Mouse (Mus musculus) midbrain, embryonic 15.5 days (tissue): ENCODE measurements around the gene Ctsq. TPM values are rescaled to one million over a fixed set of nuclear protein-coding genes. Genes with fewer than 3 reads are reported as not detected.
"Not testable (repeated sequence)": the region's sequence is repeated elsewhere in the genome, so short reads cannot be mapped to it uniquely, and the experiment has no call there.

Experiments
- ATAC-seq: fragments of 200-750 bp; cut with Nextera tagmentation; replicated peaks from 2 replicates; pipeline ENCODE4 v1.8.0; 2017; ENCODE audit warnings: moderate TSS enrichment
- H3K27ac ChIP-seq: fragments of 300-500 bp; sonication (generic); 2 replicates; pipeline ENCODE4 v1.5.1; 2015; ENCODE audit warnings: mild to moderate bottlenecking, inconsistent platforms
- H3K27me3 ChIP-seq: fragments of 300-500 bp; sonication (generic); replicated peaks from 2 replicates; pipeline ENCODE4 v1.6.1; 2015; ENCODE audit warnings: inconsistent platforms
- H3K36me3 ChIP-seq: fragments of 300-500 bp; sonication (generic); replicated peaks from 2 replicates; pipeline ENCODE4 v1.6.1; 2015; ENCODE audit warnings: inconsistent platforms
- H3K4me1 ChIP-seq: fragments of 300-500 bp; sonication (generic); 2 replicates; pipeline ENCODE4 v1.6.1; 2015; ENCODE audit warnings: inconsistent platforms
- H3K4me2 ChIP-seq: fragments of 300-500 bp; sonication (generic); 2 replicates; pipeline ENCODE4 v1.6.1; 2015; ENCODE audit warnings: inconsistent platforms, mild to moderate bottlenecking, moderate library complexity
- H3K4me3 ChIP-seq: fragments of 300-500 bp; sonication (generic); 2 replicates; pipeline ENCODE4 v1.5.1; 2015; ENCODE audit warnings: mild to moderate bottlenecking, inconsistent platforms
- H3K9ac ChIP-seq: fragments of 300-500 bp; sonication (generic); 2 replicates; pipeline ENCODE4 v1.6.1; 2015; ENCODE audit warnings: mild to moderate bottlenecking, inconsistent platforms
- H3K9me3 ChIP-seq: fragments of 300-500 bp; sonication (generic); 2 replicates; pipeline ENCODE4 v1.6.1; 2016; ENCODE audit warnings: inconsistent platforms
- WGBS: fragments of 180-500 bp; shearing (Covaris S2); methylation state at CpG from one replicate; pipeline ENCODE4 v1.1.7; 2015; ENCODE audit warnings: mixed read lengths; 5-methylcytosine and 5-hydroxymethylcytosine counted together
- polyA plus RNA-seq: library from polyadenylated mRNA; unstranded; fragments of >200 nt; fragmentation: Nextera tagmentation; extraction: Ambion mirVana; gene quantifications from 2 replicates; pipeline ENCODE4 v1.2.1, GENCODE M21; 2015

Ctsq gene
- polyA plus RNA-seq: not detected in 2 replicates

DNA sequence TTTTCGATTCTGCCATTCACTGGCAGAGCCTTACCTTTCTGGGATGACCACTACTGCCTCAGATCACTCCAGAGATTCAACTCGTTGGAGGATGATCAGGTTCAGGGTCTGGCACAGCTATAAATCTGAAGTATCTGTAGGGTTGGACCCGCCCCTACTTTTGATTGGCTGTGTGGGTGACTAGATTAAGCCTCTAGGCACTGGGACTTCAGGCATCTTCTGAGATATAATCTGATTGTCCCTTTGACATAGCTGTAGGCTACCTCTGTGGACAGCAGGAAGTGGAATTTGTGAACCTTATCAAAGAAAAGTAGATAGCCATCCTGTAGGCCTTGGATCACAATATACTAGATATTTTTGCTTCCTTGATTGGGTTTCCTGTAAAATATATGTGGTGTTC is at the start of gene Ctsq:
Ctsq (minus strand) TSS at position 101 of the 400 bp plus-strand sequence.
- Histone ChIP-seq H3K4me1 (no peaks in the 10 kb centered on the region), H3K4me3 (no peak within 1 kb of the TSS), H3K27me3 (no peaks in the 10 kb centered on the region), H3K27ac (no peak within 1 kb of the TSS), H3K9ac (no peak within 1 kb of the TSS), H3K4me2 (no peak within 1 kb of the TSS), H3K36me3 (no peaks in the 10 kb centered on the region), H3K9me3 (peaks cover 16% of the 10 kb centered on the region; the same call in 1 of the 2 replicates)
- WGBS: 63% methylated on average over 3 of the region's 3 CpGs
- ATAC-seq: no peak

GRCm38 (mm10) chr13:61022785-61023184 is 17.6 kb downstream of the Ctsq start:
- Histone ChIP-seq H3K36me3 (no peaks in the 10 kb centered on the region), H3K27me3 (no peaks in the 10 kb centered on the region), H3K27ac (no peak overlapping the region), H3K9ac (no peak overlapping the region), H3K4me3 (no peak overlapping the region), H3K4me1 (no peaks in the 10 kb centered on the region), H3K4me2 (no peak overlapping the region), H3K9me3 (peaks cover 18% of the 10 kb centered on the region)
- WGBS: 92% methylated on average over 3 of the region's 3 CpGs
- ATAC-seq: no peak

DNA sequence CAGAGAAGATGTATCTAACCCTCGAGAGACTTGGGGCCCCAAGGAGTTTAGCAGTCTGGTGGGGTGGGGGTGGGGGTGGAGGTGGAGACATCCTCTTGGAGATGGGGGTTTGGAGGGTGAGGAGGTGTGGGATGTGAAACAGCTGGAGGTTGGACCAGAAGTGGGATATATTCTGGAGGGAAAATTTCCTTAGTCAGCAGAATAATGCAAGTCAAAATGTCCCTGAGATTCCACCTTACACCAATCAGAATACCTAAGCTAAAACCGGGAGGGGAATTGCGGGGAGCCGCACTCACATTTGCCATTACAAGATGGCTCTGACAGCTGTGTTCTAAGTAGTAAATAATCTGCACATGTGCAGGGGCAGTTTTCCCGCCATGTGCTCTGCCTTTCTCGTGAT is 18.6 kb downstream of the Ctsq start:
- WGBS: 83% methylated on average over 4 of the region's 6 CpGs
- no peak overlapping the region for H3K27ac ChIP-seq

DNA sequence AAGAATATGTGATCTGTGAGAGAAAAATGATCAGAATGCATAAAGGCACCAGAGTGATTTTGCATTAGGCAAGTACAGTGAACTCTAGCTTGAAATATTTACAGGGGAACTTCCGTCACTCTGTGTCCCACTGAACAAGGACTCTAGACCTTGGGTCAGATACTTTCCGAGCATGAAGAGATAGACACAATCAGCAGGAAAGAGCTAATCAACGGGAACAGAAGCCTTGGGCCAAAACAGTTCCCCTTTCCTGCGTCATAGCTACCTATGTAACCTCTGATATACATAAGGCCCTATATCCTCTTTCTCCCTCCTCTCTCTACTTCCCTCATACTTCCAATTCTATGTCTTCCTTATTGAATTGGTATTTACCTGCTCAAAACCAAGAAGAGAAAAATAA is 30.3 kb downstream of the Ctsq start:
- Histone ChIP-seq H3K4me1 (no peaks in the 10 kb centered on the region), H3K36me3 (no peaks in the 10 kb centered on the region), H3K27me3 (no peaks in the 10 kb centered on the region), H3K4me3 (no peak overlapping the region), H3K9me3 (peaks cover 26% of the 10 kb centered on the region), H3K27ac (no peak overlapping the region), H3K9ac (no peak overlapping the region), H3K4me2 (no peak overlapping the region)
- 77% methylated on average over 4 of the region's 4 CpGs for WGBS
- no peak for ATAC-seq

More for the DNA sequence above, 18.6 kb downstream of the Ctsq start:
- Histone ChIP-seq H3K27me3 (no peaks in the 10 kb centered on the region), H3K36me3 (no peaks in the 10 kb centered on the region), H3K4me3 (no peak overlapping the region), H3K9me3 (peaks cover 22% of the 10 kb centered on the region), H3K9ac (no peak overlapping the region), H3K4me1 (no peaks in the 10 kb centered on the region), H3K4me2 (no peak overlapping the region)
- ATAC-seq: no peak

GRCm38 (mm10) chr13:61005859-61006258 is 34.6 kb downstream of the Ctsq start, which contains the start of gene Ctsj:
Ctsj (minus strand) TSS chr13:61005959.
- 77% methylated on average over 3 of the region's 3 CpGs for WGBS
- no peak within 1 kb of the TSS for H3K27ac ChIP-seq
- no peak within 1 kb of the TSS for H3K4me2 ChIP-seq
- no peak for ATAC-seq
- H3K9ac ChIP-seq: no peak within 1 kb of the TSS
- H3K4me3 ChIP-seq: no peak within 1 kb of the TSS
- no peaks in the 10 kb centered on the region for H3K4me1 ChIP-seq
- H3K27me3 ChIP-seq: no peaks in the 10 kb centered on the region
- H3K36me3 ChIP-seq: no peaks in the 10 kb centered on the region
- peaks cover 30% of the 10 kb centered on the region for H3K9me3 ChIP-seq

- peaks cover 13% of the 10 kb centered on the region; the same call in 1 of the 2 replicates for H3K9me3 ChIP-seq
- ATAC-seq: no peak
- no peaks in the 10 kb centered on the region for H3K27me3 ChIP-seq
- H3K27ac ChIP-seq: no peak overlapping the region
- no peak overlapping the region for H3K9ac ChIP-seq
- H3K4me2 ChIP-seq: no peak overlapping the region
- H3K4me3 ChIP-seq: no peak overlapping the region
- WGBS: 58% methylated on average over 2 of the region's 2 CpGs
- no peaks in the 10 kb centered on the region for H3K4me1 ChIP-seq
- no peaks in the 10 kb centered on the region for H3K36me3 ChIP-seq
These were observed 42.8 kb downstream of the Ctsq start for GRCm38 (mm10) chr13:60997600-60997999.

DNA sequence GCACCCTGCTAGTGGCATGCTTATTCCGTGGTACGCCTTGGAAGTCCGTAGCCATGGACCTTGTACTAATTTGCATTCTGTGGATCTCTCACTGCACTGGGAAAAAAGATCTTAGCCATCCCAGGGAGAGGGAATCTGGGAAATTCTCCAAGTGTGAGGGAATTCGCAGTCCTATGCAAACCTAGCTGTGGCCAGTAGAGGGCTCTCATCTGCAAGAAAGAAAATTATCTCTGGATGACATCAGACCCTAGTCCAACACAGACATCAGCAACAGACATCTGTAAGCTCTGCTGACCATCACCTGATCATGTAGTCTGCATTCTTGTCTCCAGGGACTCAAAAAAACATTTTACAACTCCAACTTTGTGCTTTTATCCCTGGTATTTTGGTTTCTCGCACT is 53.5 kb downstream of the Ctsq start:
- H3K27ac ChIP-seq, H3K9ac ChIP-seq, H3K4me3 ChIP-seq, H3K4me2 ChIP-seq, H3K36me3 ChIP-seq, ATAC-seq, H3K9me3 ChIP-seq, H3K27me3 ChIP-seq, H3K4me1 ChIP-seq: not testable (repeated sequence)
- 70% methylated on average over 5 of the region's 5 CpGs for WGBS

Other genes with a start within 250 kb of the Ctsq start
- gene Ctsll3, start 237.8 kb downstream of the Ctsq start, polyA plus RNA-seq: not detected in 2 replicates
- 0.12 TPM in 1 of 2 replicates, not detected in the other for gene 4930486L24Rik, start 176.2 kb downstream of the Ctsq start, polyA plus RNA-seq
- gene Gm49392, start 143.7 kb downstream of the Ctsq start, polyA plus RNA-seq: 0.28 TPM in 1 of 2 replicates, not detected in the other
- 1.8 and 2.0 TPM in 2 replicates for gene Ctla2b, start 143.2 kb downstream of the Ctsq start, polyA plus RNA-seq
- gene Tpbpb, start 135.8 kb downstream of the Ctsq start, polyA plus RNA-seq: not detected in 2 replicates
- gene Gm49393, start 105.0 kb downstream of the Ctsq start, polyA plus RNA-seq: not detected in 2 replicates
- gene Gm49391, start 104.1 kb downstream of the Ctsq start, polyA plus RNA-seq: 0.19 and 1.4 TPM in 2 replicates
- 15.6 and 15.8 TPM in 2 replicates for gene Ctla2a, start 104.0 kb downstream of the Ctsq start, polyA plus RNA-seq
- gene Tpbpa, start 98.6 kb downstream of the Ctsq start, polyA plus RNA-seq: not detected in 2 replicates
- not detected in 2 replicates for gene Ctsj, start 34.7 kb downstream of the Ctsq start, polyA plus RNA-seq
- gene Ctsr, start 123.6 kb upstream of the Ctsq start, polyA plus RNA-seq: not detected in 2 replicates
- gene Cts6, start 162.8 kb upstream of the Ctsq start, polyA plus RNA-seq: not detected in 2 replicates
- not detected in 2 replicates for gene Cts8, start 214.7 kb upstream of the Ctsq start, polyA plus RNA-seq
- gene Gm49398, start 248.2 kb upstream of the Ctsq start, polyA plus RNA-seq: not detected in 2 replicates